Mouse (Mus musculus): ENCODE results near the gene Hs3st3a1. TPM values are rescaled to one million over a fixed set of nuclear protein-coding genes. Genes with fewer than 3 reads are reported as not detected.

Gene Hs3st3a1
- polyA plus RNA-seq, 1 experiment from 2014 or later: 0.30 TPM

DNA sequence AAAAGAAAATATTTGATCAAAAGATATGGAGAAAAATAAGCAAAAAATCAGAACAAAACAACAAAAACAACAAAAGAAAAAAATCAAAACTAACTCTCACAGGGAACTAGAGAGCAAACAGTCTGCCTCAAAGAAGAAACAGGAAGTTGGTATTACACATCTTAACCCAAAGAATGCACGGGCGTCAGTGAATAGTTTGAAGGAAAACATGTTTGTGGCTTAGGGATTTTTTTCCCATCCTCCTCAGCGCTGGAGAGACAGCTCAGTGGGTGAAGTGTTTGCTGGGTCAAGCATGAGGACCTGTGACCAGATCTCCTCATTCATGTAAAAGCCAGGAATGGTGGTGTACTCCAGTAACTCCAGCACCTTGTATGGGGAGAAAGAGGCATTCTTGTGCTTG is 61.5 kb downstream of the Hs3st3a1 start:
- no peak overlapping the region for H3K27ac ChIP-seq (ENCODE audit: low read depth, low read length)
- H3K27me3 ChIP-seq (replicated peaks; ENCODE audit: control insufficient read depth, insufficient read depth, low read length): no peaks in the 10 kb centered on the region

GRCm38 (mm10) chr11:64500536-64501112 is 65.5 kb downstream of the Hs3st3a1 start:
- 89% methylated on average over 5 of the region's 5 CpGs for WGBS
- no peaks in the 10 kb centered on the region for H3K4me1 ChIP-seq (replicated peaks; ENCODE audit: control insufficient read depth, insufficient read depth, low read length)
- no peaks in the 10 kb centered on the region for H3K27me3 ChIP-seq (replicated peaks; ENCODE audit: control insufficient read depth, insufficient read depth, low read length)
- H3K4me2 ChIP-seq (replicated peaks; ENCODE audit: low read depth): no peak overlapping the region
- no peaks in the 10 kb centered on the region for H3K36me3 ChIP-seq (ENCODE audit: control insufficient read depth, insufficient read depth)
- TF ChIP-seq CTCF (IDR thresholded peaks at IDR 0.05; ENCODE audit: low read depth): no peak
- no peak overlapping the region for H3K4me3 ChIP-seq (ENCODE audit: low read depth, low read length)
- no peak overlapping the region for H3K9ac ChIP-seq (ENCODE audit: low read depth, low read length)
- H3K9me3 ChIP-seq (ENCODE audit: control insufficient read depth): no peaks in the 10 kb centered on the region
- H3K27ac ChIP-seq (ENCODE audit: low read depth, low read length): no peak overlapping the region
- no peak for ATAC-seq

More for the DNA sequence above, 61.5 kb downstream of the Hs3st3a1 start:
- no peaks in the 10 kb centered on the region for H3K4me1 ChIP-seq (replicated peaks; ENCODE audit: control insufficient read depth, insufficient read depth, low read length)
- H3K4me2 ChIP-seq (replicated peaks; ENCODE audit: low read depth): no peak overlapping the region
- H3K9me3 ChIP-seq (ENCODE audit: control insufficient read depth): no peaks in the 10 kb centered on the region
- no peaks in the 10 kb centered on the region for H3K36me3 ChIP-seq (ENCODE audit: control insufficient read depth, insufficient read depth)
- no peak overlapping the region for H3K4me3 ChIP-seq (ENCODE audit: low read depth, low read length)
- TF ChIP-seq CTCF (IDR thresholded peaks at IDR 0.05; ENCODE audit: low read depth): no peak
- no peak overlapping the region for H3K9ac ChIP-seq (ENCODE audit: low read depth, low read length)
- no peak for ATAC-seq
- 49% methylated on average over 3 of the region's 3 CpGs for WGBS

- no peak for TF ChIP-seq CTCF (IDR thresholded peaks at IDR 0.05; ENCODE audit: low read depth)
- H3K36me3 ChIP-seq (ENCODE audit: control insufficient read depth, insufficient read depth): no peaks in the 10 kb centered on the region
- no peak overlapping the region for H3K4me2 ChIP-seq (replicated peaks; ENCODE audit: low read depth)
- WGBS: 79% methylated on average over 3 of the region's 3 CpGs
- no peaks in the 10 kb centered on the region for H3K4me1 ChIP-seq (replicated peaks; ENCODE audit: control insufficient read depth, insufficient read depth, low read length)
- H3K27me3 ChIP-seq (replicated peaks; ENCODE audit: control insufficient read depth, insufficient read depth, low read length): no peaks in the 10 kb centered on the region
- H3K9ac ChIP-seq (ENCODE audit: low read depth, low read length): no peak overlapping the region
- H3K9me3 ChIP-seq (ENCODE audit: control insufficient read depth): no peaks in the 10 kb centered on the region
- H3K27ac ChIP-seq (ENCODE audit: low read depth, low read length): no peak overlapping the region
- no peak overlapping the region for H3K4me3 ChIP-seq (ENCODE audit: low read depth, low read length)
- no peak for ATAC-seq
These were observed 67.9 kb downstream of the Hs3st3a1 start for GRCm38 (mm10) chr11:64503040-64503439.

DNA sequence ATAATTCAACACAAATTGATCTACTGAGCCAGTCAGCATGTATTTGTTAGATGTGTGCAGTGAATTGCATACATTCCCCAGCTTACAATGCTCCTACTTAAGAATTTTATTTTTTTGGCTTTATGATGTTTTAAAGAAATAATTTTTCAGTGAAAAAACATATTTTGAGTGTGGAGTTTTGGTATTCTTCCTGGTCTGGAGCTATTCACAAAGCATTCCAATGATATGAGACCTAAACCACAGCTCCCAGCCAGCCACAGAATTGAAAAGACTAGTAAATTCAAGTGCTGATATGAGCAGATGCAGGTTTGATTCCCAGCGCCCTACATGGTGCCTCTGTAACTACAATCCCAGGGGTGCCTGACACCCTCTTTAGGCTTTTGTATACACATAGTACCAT is 70.8 kb downstream of the Hs3st3a1 start:
- H3K27ac ChIP-seq (ENCODE audit: low read depth, low read length): no peak overlapping the region
- no peak overlapping the region for H3K4me2 ChIP-seq (replicated peaks; ENCODE audit: low read depth)
- H3K9ac ChIP-seq (ENCODE audit: low read depth, low read length): no peak overlapping the region
- TF ChIP-seq CTCF (IDR thresholded peaks at IDR 0.05; ENCODE audit: low read depth): no peak
- H3K36me3 ChIP-seq (ENCODE audit: control insufficient read depth, insufficient read depth): no peaks in the 10 kb centered on the region
- ATAC-seq: no peak
- no peaks in the 10 kb centered on the region for H3K4me1 ChIP-seq (replicated peaks; ENCODE audit: control insufficient read depth, insufficient read depth, low read length)
- no peak overlapping the region for H3K4me3 ChIP-seq (ENCODE audit: low read depth, low read length)
- H3K9me3 ChIP-seq (ENCODE audit: control insufficient read depth): no peaks in the 10 kb centered on the region
- no peaks in the 10 kb centered on the region for H3K27me3 ChIP-seq (replicated peaks; ENCODE audit: control insufficient read depth, insufficient read depth, low read length)
- WGBS: 96% methylated on average over 1 of the region's 1 CpGs

DNA sequence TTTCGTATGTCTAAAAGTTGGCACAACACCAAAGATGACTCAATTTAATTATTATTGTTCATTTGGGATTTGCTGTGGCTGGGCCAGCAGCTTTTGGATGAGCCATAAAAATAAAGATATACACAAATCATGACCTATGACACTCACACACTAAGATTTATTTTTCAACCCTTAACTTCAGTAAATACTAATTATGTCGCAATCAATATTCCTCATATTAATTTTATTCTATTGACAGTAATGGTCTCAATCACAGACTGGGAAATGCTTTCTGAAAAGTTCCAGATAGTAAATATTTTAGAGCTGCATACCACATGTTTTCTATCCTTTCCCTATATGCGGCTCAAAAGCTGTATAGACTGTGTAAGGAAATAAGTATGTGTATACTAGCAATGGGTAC is 71.9 kb downstream of the Hs3st3a1 start:
- ATAC-seq: no peak

DNA sequence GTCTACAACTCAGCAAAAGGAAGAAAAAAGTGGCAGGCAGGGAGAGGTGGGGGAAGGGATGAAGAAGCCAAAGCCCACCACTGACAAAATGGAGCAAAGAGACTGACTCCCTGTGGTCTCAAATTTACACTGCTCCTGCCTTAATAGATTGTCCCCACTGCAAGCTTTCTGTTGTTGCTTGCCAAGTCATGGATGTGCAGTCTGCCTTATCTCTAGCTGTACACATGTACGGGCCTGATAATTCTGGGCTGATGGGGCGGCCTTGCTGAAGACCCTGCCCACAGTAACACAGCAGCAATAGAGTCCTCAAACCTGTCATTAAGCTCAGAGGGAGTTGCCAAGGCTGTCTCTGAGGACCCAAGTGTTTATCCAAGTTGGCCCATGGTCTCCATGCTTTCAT is 74.0 kb downstream of the Hs3st3a1 start:
- H3K4me3 ChIP-seq (ENCODE audit: low read depth, low read length): no peak overlapping the region
- H3K4me1 ChIP-seq (replicated peaks; ENCODE audit: control insufficient read depth, insufficient read depth, low read length): no peaks in the 10 kb centered on the region
- no peaks in the 10 kb centered on the region for H3K9me3 ChIP-seq (ENCODE audit: control insufficient read depth)
- H3K27ac ChIP-seq (ENCODE audit: low read depth, low read length): no peak overlapping the region
- no peaks in the 10 kb centered on the region for H3K27me3 ChIP-seq (replicated peaks; ENCODE audit: control insufficient read depth, insufficient read depth, low read length)
- no peak for TF ChIP-seq CTCF (IDR thresholded peaks at IDR 0.05; ENCODE audit: low read depth)
- no peak for ATAC-seq
- WGBS: 68% methylated on average over 2 of the region's 2 CpGs
- no peak overlapping the region for H3K9ac ChIP-seq (ENCODE audit: low read depth, low read length)
- H3K36me3 ChIP-seq (ENCODE audit: control insufficient read depth, insufficient read depth): no peaks in the 10 kb centered on the region
- H3K4me2 ChIP-seq (replicated peaks; ENCODE audit: low read depth): no peak overlapping the region

More for the DNA sequence above, 71.9 kb downstream of the Hs3st3a1 start:
- WGBS: 65% methylated on average over 3 of the region's 3 CpGs
- Histone ChIP-seq H3K27ac (ENCODE audit: low read depth, low read length) (no peak overlapping the region), H3K4me3 (ENCODE audit: low read depth, low read length) (no peak overlapping the region), H3K9ac (ENCODE audit: low read depth, low read length) (no peak overlapping the region), H3K4me2 (replicated peaks; ENCODE audit: low read depth) (no peak overlapping the region), H3K36me3 (ENCODE audit: control insufficient read depth, insufficient read depth) (no peaks in the 10 kb centered on the region), H3K27me3 (replicated peaks; ENCODE audit: control insufficient read depth, insufficient read depth, low read length) (no peaks in the 10 kb centered on the region), H3K4me1 (replicated peaks; ENCODE audit: control insufficient read depth, insufficient read depth, low read length) (no peaks in the 10 kb centered on the region), H3K9me3 (ENCODE audit: control insufficient read depth) (no peaks in the 10 kb centered on the region)
- no peak for TF ChIP-seq CTCF (IDR thresholded peaks at IDR 0.05; ENCODE audit: low read depth)

DNA sequence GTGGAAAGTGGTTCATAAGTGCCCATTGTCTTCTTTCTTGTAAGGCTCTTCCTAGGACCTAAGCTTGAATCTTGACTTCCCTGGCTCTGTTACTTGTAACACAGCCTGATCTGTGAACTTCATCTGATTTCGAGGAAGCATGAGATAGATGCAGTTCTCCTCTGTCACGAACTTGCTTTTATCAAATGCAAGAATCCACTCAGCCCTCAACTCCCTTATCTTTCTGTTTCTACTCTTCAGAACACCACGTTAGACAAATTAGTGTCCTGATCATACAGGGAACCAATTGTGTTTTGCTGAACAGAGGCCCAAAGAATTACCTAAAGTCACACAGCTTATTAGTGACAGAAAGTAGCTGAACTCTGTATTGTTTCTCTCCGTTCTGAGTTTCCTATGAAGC is 77.2 kb downstream of the Hs3st3a1 start:
- Histone ChIP-seq H3K4me2 (replicated peaks; ENCODE audit: low read depth) (no peak overlapping the region), H3K4me1 (replicated peaks; ENCODE audit: control insufficient read depth, insufficient read depth, low read length) (no peaks in the 10 kb centered on the region), H3K27me3 (replicated peaks; ENCODE audit: control insufficient read depth, insufficient read depth, low read length) (no peaks in the 10 kb centered on the region), H3K4me3 (ENCODE audit: low read depth, low read length) (no peak overlapping the region), H3K36me3 (ENCODE audit: control insufficient read depth, insufficient read depth) (no peaks in the 10 kb centered on the region), H3K9ac (ENCODE audit: low read depth, low read length) (no peak overlapping the region), H3K27ac (ENCODE audit: low read depth, low read length) (no peak overlapping the region), H3K9me3 (ENCODE audit: control insufficient read depth) (no peaks in the 10 kb centered on the region)
- no peak for TF ChIP-seq CTCF (IDR thresholded peaks at IDR 0.05; ENCODE audit: low read depth)
- WGBS: 69% methylated on average over 4 of the region's 4 CpGs
- no peak for ATAC-seq
